In the genomic region with DNA sequence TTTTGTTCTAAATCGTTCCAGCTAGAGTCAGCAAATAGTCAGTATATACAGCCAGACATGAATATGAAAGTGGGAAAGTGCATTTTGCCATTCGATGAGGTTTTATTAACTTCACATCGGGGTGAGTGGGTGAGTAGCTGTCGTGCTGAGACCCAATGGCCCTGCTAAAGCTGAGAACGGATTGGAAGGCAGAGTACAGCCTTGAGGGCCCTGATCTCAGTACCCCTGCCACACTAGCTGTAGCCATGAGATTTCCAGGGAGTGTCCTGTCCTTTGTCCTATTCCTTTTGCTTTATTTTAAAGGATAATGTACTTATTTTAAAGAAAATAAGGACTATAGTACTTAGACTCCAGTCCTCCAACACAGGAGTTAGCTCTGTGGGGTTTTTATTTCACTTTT, we compare ENCODE assay signal across 17 mouse cellular contexts.
DNase-seq lines count a peak whose midpoint lies in the region; ATAC-seq lines count a peak whose summit lies in the region.
"Had no signal": no experiment of that assay in that cellular context is flagged by ENCODE, and none has a peak within 500 bp of the region (broad histone marks: within the 10 kb centered on the region; RNA-seq: fewer than 3 reads in every experiment).

No protein-coding gene starts in this region.

- no peak overlapping the region for H3K4me3 ChIP-seq in forebrain, embryonic 16.5 days (replicated peaks; ENCODE audit: low read length)
- no peak overlapping the region for H3K4me3 ChIP-seq in forebrain, embryonic 13.5 days
- no peak overlapping the region for H3K4me3 ChIP-seq in hindbrain, embryonic 13.5 days
- H3K4me3 ChIP-seq in hindbrain, embryonic 12.5 days, result no peak overlapping the region
- no peak overlapping the region for H3K4me3 ChIP-seq in lung, embryonic 15.5 days
- no peak overlapping the region for H3K4me3 ChIP-seq in neural tube, embryonic 13.5 days
- H3K4me3 ChIP-seq: limb, embryonic 13.5 days; myocyte had no signal

- H3K36me3 ChIP-seq in forebrain, embryonic 16.5 days (ENCODE audit: control insufficient read depth, insufficient read depth), result no peaks in the 10 kb centered on the region
- no peaks in the 10 kb centered on the region for H3K36me3 ChIP-seq in forebrain, embryonic 13.5 days (ENCODE audit: poor library complexity, severe bottlenecking)
- no peaks in the 10 kb centered on the region for H3K36me3 ChIP-seq in hindbrain, embryonic 13.5 days
- no peaks in the 10 kb centered on the region for H3K36me3 ChIP-seq in hindbrain, embryonic 12.5 days
- H3K36me3 ChIP-seq in lung, embryonic 15.5 days, result no peaks in the 10 kb centered on the region
- H3K36me3 ChIP-seq in neural tube, embryonic 13.5 days, result no peaks in the 10 kb centered on the region
- H3K36me3 ChIP-seq: limb, embryonic 13.5 days had no signal

- DNase-seq in lung, postnatal 36 days, result no peak
- DNase-seq in natural killer cell, adult 2 months (ENCODE audit: low spot score in 2 of 2), result no peak
- DNase-seq: cerebellum, adult 11-12 months; cerebellum, postnatal 25 days; heart, adult 18-20 months; midbrain, embryonic 14.5 days; spleen, adult 18-20 months; thymus, postnatal 25 days had no signal

- H3K4me2 ChIP-seq in forebrain, embryonic 16.5 days (ENCODE audit: low read length), result no peak overlapping the region
- H3K4me2 ChIP-seq in forebrain, embryonic 13.5 days, result no peak overlapping the region
- H3K4me2 ChIP-seq in hindbrain, embryonic 13.5 days, result no peak overlapping the region
- no peak overlapping the region for H3K4me2 ChIP-seq in hindbrain, embryonic 12.5 days (replicated peaks)
- peak overlapping the region; percentile 41 for H3K4me2 ChIP-seq in lung, embryonic 15.5 days
- H3K4me2 ChIP-seq in neural tube, embryonic 13.5 days, result no peak overlapping the region
- H3K4me2 ChIP-seq: limb, embryonic 13.5 days had no signal

- H3K9ac ChIP-seq in forebrain, embryonic 16.5 days (replicated peaks; ENCODE audit: low read depth, low read length), result 0 out of 2 replicates have a peak overlapping the region, but pooled peaks have one; percentile 1
- no peak overlapping the region for H3K9ac ChIP-seq in forebrain, embryonic 13.5 days
- 0 out of 2 replicates have a peak overlapping the region, but pooled peaks have one; percentile 35 for H3K9ac ChIP-seq in hindbrain, embryonic 13.5 days
- no peak overlapping the region for H3K9ac ChIP-seq in hindbrain, embryonic 12.5 days
- H3K9ac ChIP-seq in lung, embryonic 15.5 days, result no peak overlapping the region
- H3K9ac ChIP-seq in neural tube, embryonic 13.5 days, result no peak overlapping the region
- H3K9ac ChIP-seq: limb, embryonic 13.5 days; liver, embryonic 14.5 days had no signal

- no peaks in the 10 kb centered on the region for H3K27me3 ChIP-seq in forebrain, embryonic 16.5 days (replicated peaks; ENCODE audit: control insufficient read depth, insufficient read depth, low read length)
- no peaks in the 10 kb centered on the region for H3K27me3 ChIP-seq in forebrain, embryonic 13.5 days
- H3K27me3 ChIP-seq in hindbrain, embryonic 13.5 days, result no peaks in the 10 kb centered on the region
- no peaks in the 10 kb centered on the region for H3K27me3 ChIP-seq in hindbrain, embryonic 12.5 days
- H3K27me3 ChIP-seq in lung, embryonic 15.5 days, result no peaks in the 10 kb centered on the region
- H3K27me3 ChIP-seq in neural tube, embryonic 13.5 days, result no peaks in the 10 kb centered on the region
- H3K27me3 ChIP-seq: limb, embryonic 13.5 days had no signal

- WGBS in forebrain, embryonic 16.5 days, result 72% methylated on average over 5 of the region's 5 CpGs
- 82% methylated on average over 5 of the region's 5 CpGs for WGBS in forebrain, embryonic 13.5 days
- WGBS in hindbrain, embryonic 13.5 days, result 69% methylated on average over 5 of the region's 5 CpGs
- 75% methylated on average over 5 of the region's 5 CpGs for WGBS in hindbrain, embryonic 12.5 days
- 50% methylated on average over 5 of the region's 5 CpGs for WGBS in lung, embryonic 15.5 days
- WGBS in neural tube, embryonic 13.5 days, result 63% methylated on average over 5 of the region's 5 CpGs

- no peak overlapping the region for H3K27ac ChIP-seq in forebrain, embryonic 16.5 days (ENCODE audit: low read length)
- H3K27ac ChIP-seq in forebrain, embryonic 13.5 days, result no peak overlapping the region
- H3K27ac ChIP-seq in hindbrain, embryonic 13.5 days, result peak overlapping the region; percentile 75
- no peak overlapping the region for H3K27ac ChIP-seq in hindbrain, embryonic 12.5 days
- H3K27ac ChIP-seq in lung, embryonic 15.5 days, result no peak overlapping the region
- peak overlapping the region; percentile 70 for H3K27ac ChIP-seq in neural tube, embryonic 13.5 days (replicated peaks)
- H3K27ac ChIP-seq: limb, embryonic 13.5 days; liver, embryonic 14.5 days had no signal

- no peaks in the 10 kb centered on the region for H3K9me3 ChIP-seq in forebrain, embryonic 16.5 days (ENCODE audit: control insufficient read depth, low read length)
- no peaks in the 10 kb centered on the region for H3K9me3 ChIP-seq in forebrain, embryonic 13.5 days (replicated peaks)
- no peaks in the 10 kb centered on the region for H3K9me3 ChIP-seq in hindbrain, embryonic 13.5 days
- no peaks in the 10 kb centered on the region for H3K9me3 ChIP-seq in hindbrain, embryonic 12.5 days (replicated peaks)
- no peaks in the 10 kb centered on the region for H3K9me3 ChIP-seq in lung, embryonic 15.5 days
- no peaks in the 10 kb centered on the region for H3K9me3 ChIP-seq in neural tube, embryonic 13.5 days
- H3K9me3 ChIP-seq: limb, embryonic 13.5 days had no signal

- H3K4me1 ChIP-seq in forebrain, embryonic 16.5 days (replicated peaks; ENCODE audit: control insufficient read depth, insufficient read depth, low read length), result peaks cover 6% of the 10 kb centered on the region; the same call in 1 of the 2 replicates
- H3K4me1 ChIP-seq in forebrain, embryonic 13.5 days, result peaks cover 16% of the 10 kb centered on the region
- peaks cover 12% of the 10 kb centered on the region for H3K4me1 ChIP-seq in hindbrain, embryonic 13.5 days (replicated peaks)
- H3K4me1 ChIP-seq in hindbrain, embryonic 12.5 days, result no peaks in the 10 kb centered on the region
- H3K4me1 ChIP-seq in lung, embryonic 15.5 days, result no peaks in the 10 kb centered on the region
- H3K4me1 ChIP-seq in neural tube, embryonic 13.5 days (replicated peaks), result peaks cover 14% of the 10 kb centered on the region

- ATAC-seq in forebrain, embryonic 16.5 days, result no peak
- ATAC-seq in forebrain, embryonic 13.5 days, result no peak
- peak; percentile 23; the same call in 1 of the 2 replicates for ATAC-seq in hindbrain, embryonic 13.5 days (ENCODE audit: low FRiP score)
- ATAC-seq in hindbrain, embryonic 12.5 days (ENCODE audit: low FRiP score), result no peak
- ATAC-seq in lung, embryonic 15.5 days (ENCODE audit: borderline replicate concordance, extremely low read depth, low FRiP score, low TSS enrichment), result no peak
- ATAC-seq in neural tube, embryonic 13.5 days (ENCODE audit: low read depth), result peak; percentile 57; the same call in 1 of the 2 replicates

Comparison
In these comparisons a context has a peak if more than half of its experiments do, and no peak if none do; other contexts are left out.
1. ATAC-seq: peak in hindbrain, embryonic 13.5 days (single experiment) and neural tube, embryonic 13.5 days (single experiment); none in forebrain, embryonic 16.5 days (single experiment), forebrain, embryonic 13.5 days (single experiment), hindbrain, embryonic 12.5 days (single experiment) and lung, embryonic 15.5 days (single experiment).
2. H3K27ac ChIP-seq: peak in hindbrain, embryonic 13.5 days (single experiment) and neural tube, embryonic 13.5 days (single experiment); none in forebrain, embryonic 16.5 days (single experiment), forebrain, embryonic 13.5 days (single experiment), hindbrain, embryonic 12.5 days (single experiment) and lung, embryonic 15.5 days (single experiment).
3. H3K9ac ChIP-seq: peak in forebrain, embryonic 16.5 days (single experiment) and hindbrain, embryonic 13.5 days (single experiment); none in forebrain, embryonic 13.5 days (single experiment), hindbrain, embryonic 12.5 days (single experiment), lung, embryonic 15.5 days (single experiment) and neural tube, embryonic 13.5 days (single experiment).